Mouse (Mus musculus): ENCODE results near the gene Aven. TPM values are rescaled to one million over a fixed set of nuclear protein-coding genes. Genes with fewer than 3 reads are reported as not detected.

The Aven gene
- polyA plus RNA-seq, 1 experiment from 2014 or later: 6.5 TPM

GRCm38 (mm10) chr2:112567786-112568185 is 75.0 kb downstream of the Aven start:
- Histone ChIP-seq H3K4me2 (no peak overlapping the region), H3K4me3 (no peak overlapping the region)

DNA sequence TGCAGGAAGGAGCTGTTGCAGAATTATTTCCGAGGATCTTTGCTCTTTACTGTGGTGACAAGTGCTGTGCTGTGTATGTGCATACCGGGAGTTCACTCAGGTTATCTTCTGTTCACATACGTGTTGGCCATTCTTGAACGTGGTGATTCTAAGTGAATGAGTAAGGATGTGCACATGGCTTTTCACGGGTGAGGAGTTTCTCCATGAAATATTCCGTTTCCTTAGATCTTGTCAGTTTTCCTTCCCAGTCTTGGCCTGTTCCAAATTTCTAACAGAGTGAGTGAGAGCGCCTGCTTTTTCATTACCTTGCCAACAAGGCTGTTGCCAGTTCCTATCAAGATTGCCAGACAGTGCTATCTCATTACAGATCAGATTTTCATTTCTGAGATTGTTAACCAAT is 98.2 kb downstream of the Aven start:
- no peak overlapping the region for H3K4me3 ChIP-seq
- H3K27ac ChIP-seq: no peak overlapping the region
- no peaks in the 10 kb centered on the region for H3K9me3 ChIP-seq
- no peak overlapping the region for H3K4me2 ChIP-seq
- H3K27me3 ChIP-seq: no peaks in the 10 kb centered on the region
- H3K9ac ChIP-seq: no peak overlapping the region
- no peaks in the 10 kb centered on the region for H3K36me3 ChIP-seq
- no peak for ATAC-seq (ENCODE audit: insufficient number of reproducible peaks, insufficient read depth, low FRiP score, low TSS enrichment, low read depth)
- WGBS: 85% methylated on average over 7 of the region's 7 CpGs
- H3K4me1 ChIP-seq: no peaks in the 10 kb centered on the region

More at GRCm38 (mm10) chr2:112567786-112568185, 75.0 kb downstream of the Aven start:
- 94% methylated on average over 4 of the region's 4 CpGs for WGBS
- H3K27me3 ChIP-seq: no peaks in the 10 kb centered on the region
- no peaks in the 10 kb centered on the region for H3K9me3 ChIP-seq
- no peak overlapping the region for H3K27ac ChIP-seq
- no peaks in the 10 kb centered on the region for H3K4me1 ChIP-seq
- no peak overlapping the region for H3K9ac ChIP-seq
- ATAC-seq (ENCODE audit: insufficient number of reproducible peaks, insufficient read depth, low FRiP score, low TSS enrichment, low read depth): no peak
- H3K36me3 ChIP-seq: no peaks in the 10 kb centered on the region

GRCm38 (mm10) chr2:112591451-112591871 is 98.7 kb downstream of the Aven start:
- H3K4me3 ChIP-seq: no peak overlapping the region
- ATAC-seq (ENCODE audit: insufficient number of reproducible peaks, insufficient read depth, low FRiP score, low TSS enrichment, low read depth): no peak

GRCm38 (mm10) chr2:112593322-112593721 is 100.6 kb downstream of the Aven start:
- H3K4me2 ChIP-seq: no peak overlapping the region
- no peaks in the 10 kb centered on the region for H3K27me3 ChIP-seq
- no peak overlapping the region for H3K9ac ChIP-seq
- no peak for ATAC-seq (ENCODE audit: insufficient number of reproducible peaks, insufficient read depth, low FRiP score, low TSS enrichment, low read depth)
- WGBS: 63% methylated on average over 2 of the region's 2 CpGs
- no peaks in the 10 kb centered on the region for H3K9me3 ChIP-seq
- no peaks in the 10 kb centered on the region for H3K36me3 ChIP-seq
- H3K4me3 ChIP-seq: no peak overlapping the region
- no peaks in the 10 kb centered on the region for H3K4me1 ChIP-seq
- no peak overlapping the region for H3K27ac ChIP-seq

More at GRCm38 (mm10) chr2:112591451-112591871, 98.7 kb downstream of the Aven start:
- H3K9ac ChIP-seq: no peak overlapping the region
- H3K9me3 ChIP-seq: no peaks in the 10 kb centered on the region
- no peaks in the 10 kb centered on the region for H3K36me3 ChIP-seq
- H3K27me3 ChIP-seq: no peaks in the 10 kb centered on the region
- H3K4me2 ChIP-seq: no peak overlapping the region
- no peak overlapping the region for H3K27ac ChIP-seq
- 76% methylated on average over 6 of the region's 6 CpGs for WGBS
- no peaks in the 10 kb centered on the region for H3K4me1 ChIP-seq

DNA sequence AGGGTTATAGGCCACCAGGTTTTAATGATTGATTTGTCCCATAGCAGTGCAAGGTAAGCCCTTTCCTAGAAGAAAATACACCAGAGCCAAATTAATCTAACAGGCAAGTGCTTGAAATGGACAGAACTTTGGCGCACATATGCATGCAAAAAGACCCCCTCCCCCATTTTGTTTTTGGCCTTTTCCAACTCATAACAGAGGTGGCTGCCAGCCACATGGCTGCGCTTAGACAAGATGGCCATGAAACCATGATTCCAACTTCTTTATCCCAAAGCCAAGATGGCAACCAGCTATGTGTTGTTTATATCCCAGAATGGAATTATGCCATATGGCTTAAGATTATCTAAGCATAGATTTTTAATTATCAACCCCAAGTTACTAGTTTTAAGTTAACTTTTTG is 101.0 kb downstream of the Aven start:
- Histone ChIP-seq H3K9me3 (no peaks in the 10 kb centered on the region), H3K27me3 (no peaks in the 10 kb centered on the region), H3K27ac (no peak overlapping the region), H3K4me3 (no peak overlapping the region), H3K9ac (no peak overlapping the region), H3K4me2 (no peak overlapping the region), H3K36me3 (no peaks in the 10 kb centered on the region), H3K4me1 (no peaks in the 10 kb centered on the region)
- no peak for ATAC-seq (ENCODE audit: insufficient number of reproducible peaks, insufficient read depth, low FRiP score, low TSS enrichment, low read depth)
- WGBS: 90% methylated on average over 2 of the region's 2 CpGs

DNA sequence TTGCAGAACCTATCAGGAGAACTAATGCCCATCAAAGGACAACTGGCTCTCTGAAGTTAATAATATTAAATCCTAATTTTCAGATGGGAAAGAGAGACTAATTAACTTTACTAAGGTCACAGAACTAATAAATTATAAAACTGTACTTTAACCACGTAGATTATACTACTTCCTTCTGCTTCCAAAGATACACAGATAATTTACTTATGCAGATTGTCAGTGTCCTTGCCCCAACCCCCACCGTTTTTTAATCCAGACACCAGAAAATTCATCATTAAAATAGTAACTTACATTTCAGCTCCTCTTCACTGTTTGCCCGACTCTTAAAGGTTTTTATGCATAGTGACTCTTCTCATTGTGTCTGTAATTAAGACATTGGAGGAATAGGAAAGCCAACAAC is 103.0 kb downstream of the Aven start:
- no peak overlapping the region for H3K9ac ChIP-seq
- H3K9me3 ChIP-seq: no peaks in the 10 kb centered on the region
- no peak overlapping the region for H3K27ac ChIP-seq
- no peak for ATAC-seq (ENCODE audit: insufficient number of reproducible peaks, insufficient read depth, low FRiP score, low TSS enrichment, low read depth)
- no peak overlapping the region for H3K4me3 ChIP-seq
- H3K27me3 ChIP-seq: no peaks in the 10 kb centered on the region
- WGBS: 81% methylated on average over 3 of the region's 3 CpGs
- H3K4me1 ChIP-seq: no peaks in the 10 kb centered on the region
- H3K36me3 ChIP-seq: no peaks in the 10 kb centered on the region
- no peak overlapping the region for H3K4me2 ChIP-seq

DNA sequence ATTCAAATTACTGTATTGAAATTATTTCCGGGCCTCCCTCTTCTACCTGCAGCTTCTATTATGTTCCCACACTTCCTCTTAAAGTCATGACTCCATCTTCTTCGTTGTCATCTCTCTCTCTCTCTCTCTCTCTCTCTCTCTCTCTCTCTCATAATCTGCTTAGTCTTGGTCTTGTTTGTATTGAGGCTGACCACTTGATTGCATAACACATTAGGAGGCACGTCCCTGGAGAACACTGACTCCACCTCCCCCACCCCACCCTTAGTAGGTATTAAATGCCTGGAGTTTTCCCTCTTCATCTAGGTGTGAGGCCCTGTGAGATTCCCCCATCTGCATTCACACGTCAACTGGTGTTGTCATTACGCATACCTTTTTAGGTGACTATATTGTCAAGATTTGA is 103.7 kb downstream of the Aven start:
- no peak overlapping the region for H3K4me2 ChIP-seq
- H3K27me3 ChIP-seq: no peaks in the 10 kb centered on the region
- H3K4me3 ChIP-seq: no peak overlapping the region
- H3K4me1 ChIP-seq: no peaks in the 10 kb centered on the region
- 86% methylated on average over 5 of the region's 5 CpGs for WGBS
- no peaks in the 10 kb centered on the region for H3K36me3 ChIP-seq
- ATAC-seq (ENCODE audit: insufficient number of reproducible peaks, insufficient read depth, low FRiP score, low TSS enrichment, low read depth): no peak
- no peak overlapping the region for H3K27ac ChIP-seq
- H3K9ac ChIP-seq: no peak overlapping the region
- no peaks in the 10 kb centered on the region for H3K9me3 ChIP-seq

DNA sequence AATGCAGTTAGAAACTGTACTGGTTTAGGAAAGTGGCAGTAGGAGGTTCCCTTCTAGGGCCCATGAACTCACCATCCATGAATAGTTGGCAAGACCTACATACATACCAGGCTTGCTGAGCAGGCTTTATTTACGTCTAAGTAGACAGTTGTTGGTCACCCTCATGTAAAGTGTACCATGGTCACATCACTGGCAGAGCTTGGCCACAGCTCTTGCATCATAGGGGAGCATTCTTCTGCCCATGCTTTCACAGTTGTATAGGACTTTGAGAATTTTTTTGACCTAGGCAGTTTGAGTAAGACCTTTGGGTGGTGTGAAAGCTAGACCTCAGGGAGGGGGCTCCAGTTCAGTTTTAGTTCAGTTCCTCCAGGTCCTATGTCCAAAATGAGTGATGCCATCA is 104.3 kb downstream of the Aven start:
- 90% methylated on average over 1 of the region's 1 CpGs for WGBS
- Histone ChIP-seq H3K27ac (no peak overlapping the region), H3K4me3 (no peak overlapping the region), H3K36me3 (no peaks in the 10 kb centered on the region), H3K9me3 (no peaks in the 10 kb centered on the region), H3K4me2 (no peak overlapping the region), H3K9ac (no peak overlapping the region), H3K27me3 (no peaks in the 10 kb centered on the region), H3K4me1 (no peaks in the 10 kb centered on the region)
- no peak for ATAC-seq (ENCODE audit: insufficient number of reproducible peaks, insufficient read depth, low FRiP score, low TSS enrichment, low read depth)

- Histone ChIP-seq H3K27me3 (no peaks in the 10 kb centered on the region), H3K27ac (no peak overlapping the region), H3K4me2 (no peak overlapping the region), H3K9ac (no peak overlapping the region), H3K9me3 (no peaks in the 10 kb centered on the region), H3K4me3 (no peak overlapping the region), H3K4me1 (no peaks in the 10 kb centered on the region), H3K36me3 (no peaks in the 10 kb centered on the region)
- WGBS: 60% methylated on average over 10 of the region's 10 CpGs
- ATAC-seq (ENCODE audit: insufficient number of reproducible peaks, insufficient read depth, low FRiP score, low TSS enrichment, low read depth): no peak
Observed at GRCm38 (mm10) chr2:112600222-112600621, 107.5 kb downstream of the Aven start.

GRCm38 (mm10) chr2:112602487-112602886 is 109.7 kb downstream of the Aven start:
- no peaks in the 10 kb centered on the region for H3K9me3 ChIP-seq
- ATAC-seq (ENCODE audit: insufficient number of reproducible peaks, insufficient read depth, low FRiP score, low TSS enrichment, low read depth): no peak
- H3K4me1 ChIP-seq: no peaks in the 10 kb centered on the region
- no peak overlapping the region for H3K27ac ChIP-seq
- no peak overlapping the region for H3K4me3 ChIP-seq
- no peaks in the 10 kb centered on the region for H3K36me3 ChIP-seq
- no peak overlapping the region for H3K4me2 ChIP-seq
- H3K27me3 ChIP-seq: no peaks in the 10 kb centered on the region
- WGBS: 68% methylated on average over 8 of the region's 8 CpGs
- H3K9ac ChIP-seq: no peak overlapping the region

DNA sequence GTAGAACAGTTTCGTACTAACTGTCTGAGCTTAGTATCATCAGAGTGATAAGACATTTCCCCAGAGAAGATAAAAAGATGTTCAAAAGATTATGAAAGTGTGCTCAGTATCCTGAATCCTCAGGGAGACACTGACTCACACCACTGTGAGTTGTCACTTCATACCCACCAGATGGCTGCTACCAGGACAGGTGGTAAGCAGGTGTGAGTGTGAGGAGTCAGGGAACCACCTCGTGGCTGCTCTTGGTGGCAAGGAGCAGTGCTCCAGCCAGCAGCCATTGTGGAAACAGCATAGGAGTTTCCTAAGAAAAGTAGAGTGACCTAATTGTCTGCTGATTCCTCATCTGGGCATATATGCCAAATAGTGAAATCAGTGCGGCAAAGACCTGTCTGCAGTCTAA is 113.8 kb downstream of the Aven start:
- Histone ChIP-seq H3K4me1 (no peaks in the 10 kb centered on the region), H3K27ac (no peak overlapping the region), H3K9me3 (no peaks in the 10 kb centered on the region), H3K4me2 (no peak overlapping the region), H3K27me3 (no peaks in the 10 kb centered on the region), H3K36me3 (no peaks in the 10 kb centered on the region), H3K4me3 (no peak overlapping the region), H3K9ac (no peak overlapping the region)
- no peak for ATAC-seq (ENCODE audit: insufficient number of reproducible peaks, insufficient read depth, low FRiP score, low TSS enrichment, low read depth)
- 82% methylated on average over 3 of the region's 3 CpGs for WGBS

- H3K4me1 ChIP-seq: no peaks in the 10 kb centered on the region
- no peaks in the 10 kb centered on the region for H3K9me3 ChIP-seq
- H3K4me3 ChIP-seq: no peak overlapping the region
- no peak overlapping the region for H3K27ac ChIP-seq
- H3K27me3 ChIP-seq: no peaks in the 10 kb centered on the region
- no peak overlapping the region for H3K9ac ChIP-seq
- no peaks in the 10 kb centered on the region for H3K36me3 ChIP-seq
- WGBS: 83% methylated on average over 3 of the region's 3 CpGs
- no peak overlapping the region for H3K4me2 ChIP-seq
- no peak for ATAC-seq (ENCODE audit: insufficient number of reproducible peaks, insufficient read depth, low FRiP score, low TSS enrichment, low read depth)
Observed at GRCm38 (mm10) chr2:112612628-112613027, 119.9 kb downstream of the Aven start.

DNA sequence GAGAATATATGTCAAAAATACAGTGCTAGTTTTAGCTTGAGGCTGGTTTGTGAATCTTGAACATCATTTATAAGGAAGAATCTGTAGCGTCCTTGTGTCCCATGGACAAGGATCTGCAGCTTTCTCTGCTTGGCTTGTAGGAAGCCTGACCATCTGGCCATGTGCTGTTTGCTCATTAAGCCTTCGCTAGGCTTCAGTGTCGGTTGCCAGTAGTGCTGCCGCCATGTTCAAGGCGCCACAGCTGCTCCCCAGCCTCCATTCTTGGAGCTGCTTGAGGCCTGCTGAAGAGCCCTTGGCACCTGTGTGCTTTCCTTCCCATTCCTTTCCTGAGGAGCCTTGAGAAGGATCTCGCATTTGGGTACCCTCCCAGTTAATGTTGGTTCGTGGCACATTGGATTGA is 121.6 kb downstream of the Aven start:
- Histone ChIP-seq H3K4me2 (no peak overlapping the region), H3K9ac (no peak overlapping the region), H3K9me3 (no peaks in the 10 kb centered on the region), H3K27me3 (no peaks in the 10 kb centered on the region), H3K4me1 (no peaks in the 10 kb centered on the region), H3K4me3 (no peak overlapping the region), H3K27ac (no peak overlapping the region), H3K36me3 (no peaks in the 10 kb centered on the region)
- 85% methylated on average over 7 of the region's 7 CpGs for WGBS
- no peak for ATAC-seq (ENCODE audit: insufficient number of reproducible peaks, insufficient read depth, low FRiP score, low TSS enrichment, low read depth)

All from embryonic facial prominence, embryonic 13.5 days (tissue).